Mouse (Mus musculus): ENCODE results near the gene Lct.
"Not testable (repeated sequence)": the region's sequence is repeated elsewhere in the genome, so short reads cannot be mapped to it uniquely, and the experiment has no call there.

Lct gene

DNA sequence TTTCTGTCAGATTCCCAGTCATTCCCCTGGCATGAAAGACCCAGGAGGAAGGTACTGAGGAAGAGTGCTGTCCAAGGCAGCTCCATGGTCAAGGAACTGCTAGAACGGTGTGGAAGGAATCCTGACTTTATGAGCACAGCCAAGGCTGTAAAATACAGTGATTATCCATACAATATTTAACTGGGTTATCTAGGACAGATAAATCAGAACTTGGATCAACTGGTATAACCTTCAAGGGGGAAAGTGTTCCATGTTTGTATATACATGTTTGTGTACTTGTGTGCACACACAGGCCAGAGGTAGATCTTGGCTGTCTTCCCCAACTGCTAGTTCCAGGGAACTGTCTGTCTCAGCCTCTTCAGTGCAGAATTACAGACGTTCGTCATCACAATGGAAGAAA is at the start of gene Lct:
Gene Lct (minus strand): TSS at position 101 of the 400 bp plus-strand sequence.
- DNase-seq, result no peak

DNA sequence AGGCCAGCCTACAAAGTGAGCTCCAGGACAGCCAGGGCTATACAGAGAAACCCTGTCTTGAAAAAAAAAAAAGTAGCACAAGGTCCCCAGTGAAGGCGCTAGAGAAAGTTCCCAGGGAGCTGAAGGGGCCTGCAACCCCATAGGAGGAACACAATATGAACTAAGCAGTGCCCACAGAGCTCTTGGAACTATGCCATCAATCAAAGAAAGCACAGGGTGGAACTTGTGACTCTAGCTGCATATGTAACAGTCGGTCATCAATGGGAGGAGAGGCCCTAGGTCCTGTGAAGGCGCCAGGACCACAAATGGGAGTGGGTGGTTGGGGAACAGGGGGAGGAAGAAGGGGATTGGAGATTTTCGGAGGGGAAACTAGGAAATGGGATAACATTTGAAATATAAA is 48.7 kb upstream of the Lct start:
- no peak for DNase-seq

DNA sequence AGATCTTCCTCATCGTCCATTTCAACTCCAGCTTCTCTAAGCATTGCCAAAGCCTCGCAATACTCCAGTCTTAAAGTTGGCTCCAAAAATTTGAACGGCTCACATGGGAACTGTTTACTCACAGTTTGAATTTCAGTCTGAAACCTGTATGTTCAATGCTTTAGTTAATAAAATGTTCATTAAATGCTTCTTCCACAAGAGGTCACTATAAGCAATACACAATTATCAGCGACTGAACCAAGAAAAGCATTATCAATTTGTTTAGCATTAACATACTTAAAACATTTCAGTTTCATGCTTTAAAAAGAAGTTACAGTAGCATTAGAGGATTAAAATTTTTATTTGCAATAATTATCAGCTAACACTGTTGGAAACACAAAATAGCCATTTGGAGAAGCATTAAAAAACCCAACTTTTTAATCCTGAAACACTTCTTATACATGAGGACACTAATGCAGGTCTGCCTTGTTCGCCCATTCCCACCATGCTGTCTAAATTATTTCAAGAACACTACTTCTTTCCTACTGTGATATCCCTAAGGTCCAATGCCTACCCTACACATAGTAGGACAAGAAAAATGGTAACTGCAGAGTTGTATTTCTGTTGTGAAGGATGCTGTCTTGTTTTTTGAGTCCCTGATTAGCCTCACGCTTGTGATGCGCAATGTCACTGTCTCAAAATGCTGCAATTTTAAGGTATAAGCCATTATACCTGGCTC is 44.2 kb upstream of the Lct start:
- DNase-seq, result no peak

DNA sequence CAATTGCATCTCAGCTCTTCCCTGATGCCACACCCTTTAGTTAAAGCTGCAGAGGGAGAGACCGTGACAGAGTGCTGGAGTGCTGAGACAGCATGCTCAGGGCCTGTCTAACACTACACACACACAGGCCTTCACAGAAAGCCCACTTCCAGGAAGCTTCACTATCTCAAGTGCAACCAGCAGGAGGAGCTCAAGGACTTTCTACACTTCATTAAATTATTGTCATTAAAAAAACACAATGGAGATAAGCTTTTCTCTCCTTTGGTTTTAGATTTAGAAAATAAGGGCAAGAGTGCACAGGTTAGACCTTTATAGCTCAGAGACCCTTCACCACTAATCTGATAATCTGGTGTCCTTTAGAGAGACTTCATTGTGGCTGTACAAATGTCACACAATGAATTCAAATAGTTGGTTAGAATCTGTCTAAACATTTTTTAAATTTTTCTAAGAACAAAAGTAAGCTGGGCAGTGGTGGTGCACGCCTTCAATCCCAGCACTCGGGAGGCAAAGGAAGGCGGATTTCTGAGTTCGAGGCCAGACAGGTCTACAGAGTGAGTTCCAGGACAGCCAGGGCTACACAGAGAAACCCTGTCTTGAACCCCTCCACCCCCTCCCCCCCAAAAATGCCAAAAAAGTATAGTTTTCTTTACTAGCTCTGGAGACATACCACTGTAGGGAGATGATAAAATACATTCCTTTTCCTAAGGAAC is 40.8 kb upstream of the Lct start:
- peak; percentile 23 to 69 for DNase-seq

DNA sequence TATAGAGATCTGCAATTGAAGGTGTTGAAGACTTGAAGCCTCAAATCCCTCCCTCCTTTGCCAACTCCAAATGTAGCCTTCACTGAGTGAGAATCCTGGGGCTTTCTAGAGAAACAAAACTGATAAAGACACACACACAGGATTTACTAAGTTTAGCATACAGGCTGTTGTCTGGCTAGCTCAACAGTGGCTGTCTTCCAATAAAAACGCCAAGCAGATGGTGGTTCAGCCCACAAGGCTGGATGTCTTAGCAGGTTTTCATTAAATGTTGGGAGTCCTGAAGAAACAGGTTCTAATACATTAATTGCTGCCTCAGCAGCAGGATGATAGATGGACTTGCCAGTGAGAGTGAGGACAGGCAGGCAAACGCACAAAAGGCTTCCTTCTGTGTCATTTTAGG is 32.5 kb upstream of the Lct start:
- no peak for DNase-seq

DNA sequence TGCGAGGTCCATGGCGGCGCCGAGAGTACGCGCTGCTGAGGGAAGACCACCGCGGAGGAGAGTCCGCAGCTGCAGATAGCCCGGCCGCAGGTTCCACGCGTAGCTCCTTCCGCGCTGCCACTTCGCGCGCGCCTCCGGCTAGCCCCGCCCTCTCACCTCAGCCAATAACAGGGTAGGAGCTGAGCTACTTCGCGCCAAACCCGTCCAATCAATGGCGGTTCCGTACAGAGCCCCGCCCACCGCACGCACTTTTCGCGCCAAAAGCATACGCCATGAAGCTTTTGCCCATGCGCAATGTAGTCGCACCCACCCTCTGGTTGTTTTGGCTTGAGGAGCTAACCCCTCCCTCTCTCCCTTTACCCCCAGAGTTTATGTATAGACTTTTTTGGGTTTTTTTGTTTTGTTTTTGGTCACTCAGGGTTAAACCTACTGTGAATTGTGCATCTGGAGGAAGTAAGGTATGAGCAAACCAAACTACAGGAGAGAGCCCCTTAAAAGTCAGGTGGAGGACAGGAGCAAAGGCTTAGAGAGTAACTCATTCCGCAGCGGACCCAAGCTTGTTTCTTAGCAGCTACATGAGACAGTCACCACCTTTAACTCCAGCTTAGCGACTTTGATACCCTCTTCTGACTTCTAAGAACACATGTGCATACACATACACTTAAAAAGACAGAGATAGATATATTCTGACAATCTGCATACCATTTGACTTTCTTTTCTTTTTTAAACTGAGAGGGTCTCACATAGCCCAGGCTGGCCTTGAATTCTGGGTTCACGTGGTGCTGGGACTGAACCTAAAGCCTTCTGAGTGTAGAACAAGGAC is 31.6 kb upstream of the Lct start, which contains the start of gene Mcm6:
Gene Mcm6 (minus strand): TSS at position 111 of the 823 bp plus-strand sequence.
- peak; percentile 95 to 96 for DNase-seq

DNA sequence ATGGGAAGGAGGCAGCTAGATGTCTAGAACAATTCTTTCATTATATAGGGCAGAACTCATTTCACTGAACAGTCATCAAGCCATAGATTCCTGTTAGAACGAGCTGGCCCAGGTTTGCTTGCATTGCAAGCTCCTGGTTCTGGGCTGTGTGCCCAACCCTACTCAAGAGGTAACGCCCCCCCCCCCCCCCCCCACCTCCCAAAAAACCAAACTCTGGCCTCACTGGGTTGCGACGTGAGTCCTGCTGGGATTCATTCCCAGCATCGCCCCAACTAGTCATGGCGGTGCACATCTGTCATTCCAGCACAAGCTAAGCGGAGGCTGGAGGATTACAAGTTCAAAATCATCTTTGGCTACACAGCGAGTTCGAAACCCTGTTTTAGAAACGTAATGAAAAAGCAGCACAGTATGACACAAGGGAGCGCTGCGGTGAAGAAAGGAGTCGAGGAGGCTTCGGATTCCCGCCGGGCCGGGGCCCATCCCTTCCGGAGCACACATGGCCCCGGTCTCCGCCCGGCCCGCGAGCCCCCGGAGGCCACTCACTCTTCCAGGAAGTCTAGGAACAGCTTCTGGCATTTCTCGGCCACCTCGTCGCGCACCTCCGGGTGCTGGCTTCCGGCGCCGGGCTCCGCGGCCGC is 30.9 kb upstream of the Lct start:
- DNase-seq, result peak in 1 of 2 experiments; percentile 37

DNA sequence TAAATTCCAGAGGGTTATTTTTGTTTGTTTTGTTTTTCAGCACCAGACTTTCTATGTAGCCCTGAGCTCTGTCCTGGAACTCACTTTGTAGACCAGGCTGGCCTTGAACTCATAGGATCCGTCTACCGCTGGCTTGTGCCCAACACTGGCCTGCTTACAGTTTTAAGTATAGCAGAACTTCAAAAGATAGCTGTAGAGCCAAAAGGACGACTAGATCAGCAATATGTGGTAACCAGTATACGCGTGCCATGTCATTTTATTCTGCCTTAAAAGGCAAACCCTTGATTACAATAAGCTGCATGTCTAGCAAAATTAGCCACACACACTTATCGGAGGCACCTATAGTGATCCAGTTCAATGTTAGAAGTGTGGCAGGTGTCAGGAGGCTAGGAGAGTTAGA is 30.2 kb upstream of the Lct start:
- DNase-seq, result no peak

DNA sequence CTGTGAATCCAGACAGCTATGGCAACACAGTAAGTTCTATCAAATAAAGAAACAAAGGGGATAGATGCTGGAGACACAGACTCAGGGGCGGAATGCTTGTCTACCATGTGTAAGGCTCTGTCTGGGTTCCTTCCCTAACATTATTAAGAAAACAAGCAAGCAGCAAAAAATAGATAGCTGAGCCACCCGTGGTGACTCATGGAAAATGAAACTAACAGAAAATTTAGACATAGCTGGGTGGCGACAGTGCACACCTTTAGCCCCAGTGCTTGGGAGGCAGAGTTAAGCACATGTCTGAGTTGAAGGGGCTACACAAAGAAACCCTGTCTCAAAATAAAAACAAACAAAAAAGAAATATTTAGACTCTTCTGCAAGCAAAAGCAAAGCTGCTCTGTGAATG is 29.3 kb upstream of the Lct start:
- no peak for DNase-seq

DNA sequence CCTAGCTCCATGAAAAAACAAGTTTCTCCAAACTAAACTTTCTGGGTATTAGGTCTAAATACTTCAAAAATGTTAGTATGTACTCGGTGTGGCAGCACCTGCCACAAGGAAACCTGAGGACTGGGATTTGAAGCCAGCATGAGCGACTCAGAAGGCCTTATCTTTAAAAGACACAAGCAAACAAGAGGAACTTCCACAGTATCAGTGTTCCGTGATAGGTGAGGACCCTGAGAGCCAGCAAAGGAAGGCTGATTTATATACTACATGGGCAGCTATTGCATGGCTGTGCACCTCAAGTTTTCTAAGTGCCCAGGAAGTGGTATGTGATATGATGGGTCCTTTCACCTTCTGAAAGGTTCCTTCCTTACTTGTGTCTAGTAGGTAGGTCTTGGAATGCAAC is 25.0 kb upstream of the Lct start:
- no peak for DNase-seq

DNA sequence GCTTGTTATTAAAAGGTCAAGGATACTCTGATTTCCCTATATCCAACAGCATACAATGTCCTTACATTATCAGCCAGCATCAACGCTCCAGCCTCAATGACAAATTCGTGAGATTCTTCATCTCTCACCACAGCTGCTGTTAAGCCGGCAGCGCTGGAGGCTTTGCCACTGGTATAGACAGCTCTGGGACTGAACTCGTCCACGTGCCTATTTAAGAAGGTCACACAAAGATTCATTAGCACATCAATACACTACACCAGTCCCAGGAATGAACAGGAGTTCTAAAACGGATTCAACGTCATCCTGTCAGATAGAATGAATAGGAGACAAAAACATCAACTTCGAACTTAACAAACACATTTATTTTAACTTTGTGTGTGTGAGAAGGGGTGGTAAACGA is 16.1 kb upstream of the Lct start:
- DNase-seq, result no peak

DNA sequence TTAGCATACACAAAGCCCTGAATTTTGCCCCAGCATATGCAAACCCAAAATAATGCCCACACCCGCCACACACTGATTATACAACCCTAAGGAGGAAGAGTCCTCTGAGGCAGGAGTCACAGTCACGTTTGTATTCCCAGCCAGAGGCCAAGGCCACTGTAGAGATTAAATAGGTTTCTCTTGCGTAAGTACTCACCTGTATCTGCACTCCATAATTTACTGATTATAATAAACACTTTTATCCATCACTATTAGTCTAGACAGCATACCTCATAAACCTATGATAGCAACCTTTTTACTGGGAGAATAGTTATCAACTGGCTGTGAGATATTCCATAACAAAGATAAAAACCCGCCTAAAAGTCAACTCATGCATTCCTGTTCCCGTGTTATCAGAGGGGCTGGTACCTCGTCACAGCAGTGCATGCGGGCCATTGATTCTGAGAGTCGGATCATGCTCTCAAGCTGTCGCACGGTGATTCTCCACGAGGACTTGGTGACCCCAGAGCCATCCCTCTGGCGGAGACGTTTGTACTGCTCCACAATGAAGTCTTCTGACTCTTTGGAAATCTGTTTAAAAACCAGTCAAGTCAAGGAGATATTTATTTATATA is 9.7 kb upstream of the Lct start:
- no peak for DNase-seq

DNA sequence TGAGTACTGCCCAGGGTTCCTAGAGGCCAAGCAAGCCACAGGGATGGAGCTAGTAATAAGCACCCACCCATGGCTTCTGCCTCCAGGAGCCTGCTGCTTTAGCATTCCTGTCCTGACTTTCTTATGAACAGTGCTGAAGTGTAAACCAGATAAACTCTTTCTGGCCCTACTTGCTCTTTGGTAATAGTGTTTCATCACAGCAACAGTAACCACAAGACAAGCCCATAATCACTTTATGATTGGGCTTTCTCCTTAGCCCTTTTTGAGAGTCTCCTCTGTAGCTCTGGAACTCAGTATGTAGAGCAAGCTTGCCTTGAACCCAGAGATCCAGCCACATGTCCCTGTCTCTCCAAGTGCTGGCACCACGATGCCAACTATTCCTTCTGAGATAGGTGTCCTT is 2.2 kb upstream of the Lct start:
- DNase-seq, result no peak

DNA sequence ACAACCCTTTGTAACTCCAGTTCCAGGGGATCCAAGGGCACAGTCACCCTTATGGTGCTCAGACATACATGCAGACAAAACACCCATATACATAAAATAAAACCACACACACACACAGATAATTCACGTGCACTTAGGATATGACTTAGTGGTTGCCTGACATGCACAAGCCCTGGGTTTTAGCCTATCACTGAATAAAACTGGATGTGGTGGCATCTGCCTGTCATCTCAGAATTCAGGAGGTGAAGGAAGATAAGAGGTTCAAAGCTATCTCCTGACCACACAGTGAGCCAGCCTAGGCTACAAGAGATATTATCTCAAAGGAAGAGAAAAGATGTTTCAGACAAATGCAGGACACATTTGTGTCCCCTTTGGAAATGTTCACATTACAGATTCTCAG is 953 bp downstream of the Lct start:
- DNase-seq, result no peak

DNA sequence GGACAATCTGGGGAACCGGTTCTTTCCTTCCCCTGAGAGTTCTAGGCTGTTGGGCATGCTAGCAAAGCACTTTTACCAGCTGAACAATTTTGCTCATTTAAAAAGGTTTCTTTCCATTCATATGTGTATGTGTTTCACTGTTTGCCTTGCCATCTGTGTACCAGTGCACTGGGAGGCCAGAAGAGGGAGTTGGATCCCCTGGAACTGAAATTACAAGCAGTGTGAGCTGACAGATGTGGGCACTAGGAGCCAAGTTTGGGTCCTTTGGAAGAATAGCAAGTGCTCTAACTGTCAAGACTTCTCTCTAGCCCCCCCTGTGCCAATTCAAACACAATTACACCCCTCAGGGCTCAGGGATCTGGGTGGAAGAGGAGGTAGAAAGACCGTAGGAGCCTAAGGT is 3.3 kb downstream of the Lct start:
- no peak for DNase-seq

DNA sequence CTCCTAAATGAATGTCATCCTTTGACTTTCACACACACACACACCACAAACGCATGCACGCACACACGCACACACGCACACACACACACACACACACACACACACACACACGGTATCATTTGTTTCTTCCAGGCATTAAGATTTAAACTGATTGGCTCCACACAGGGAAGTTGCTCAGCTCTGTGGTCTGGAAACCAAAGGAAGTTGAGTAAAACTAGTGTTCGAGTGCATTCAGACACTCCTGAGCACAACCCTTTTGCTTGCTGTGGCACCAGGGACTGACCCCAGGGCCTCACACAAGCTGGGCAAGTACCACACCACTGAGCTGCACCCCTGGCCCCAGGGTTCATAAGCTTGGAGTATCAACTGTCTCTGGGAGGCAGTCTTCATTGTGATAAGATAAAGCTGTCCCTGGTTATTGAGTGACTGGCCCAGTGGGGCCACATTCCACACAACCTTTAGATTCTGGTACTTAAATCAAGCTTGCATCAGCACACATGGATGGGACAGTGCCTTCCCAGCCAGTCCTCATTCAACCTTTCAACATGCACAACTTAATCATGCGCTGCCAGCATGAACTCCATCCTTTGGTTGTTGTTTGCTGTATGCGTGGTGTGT is 5.0 kb downstream of the Lct start:
- no peak for DNase-seq

DNA sequence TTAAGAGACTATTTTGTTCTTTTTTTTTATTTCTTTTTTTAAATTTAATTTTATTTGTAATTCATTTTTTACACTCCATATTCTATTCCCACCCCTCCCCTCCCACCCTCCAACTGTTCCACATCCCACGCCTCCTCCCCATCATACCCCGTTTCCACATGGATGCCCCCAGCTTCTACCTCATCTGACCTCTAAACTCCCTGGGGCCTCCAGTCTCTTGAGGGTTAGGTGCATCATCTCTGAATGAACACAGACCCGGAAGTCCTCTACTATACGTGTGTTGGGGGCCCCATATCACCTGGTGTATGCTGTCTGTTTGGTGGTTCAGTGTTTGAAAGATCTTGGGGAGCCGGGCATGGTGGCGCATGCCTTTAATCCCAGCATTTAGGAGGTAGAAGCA is 8.9 kb downstream of the Lct start:
- DNase-seq, result not testable (repeated sequence)

DNA sequence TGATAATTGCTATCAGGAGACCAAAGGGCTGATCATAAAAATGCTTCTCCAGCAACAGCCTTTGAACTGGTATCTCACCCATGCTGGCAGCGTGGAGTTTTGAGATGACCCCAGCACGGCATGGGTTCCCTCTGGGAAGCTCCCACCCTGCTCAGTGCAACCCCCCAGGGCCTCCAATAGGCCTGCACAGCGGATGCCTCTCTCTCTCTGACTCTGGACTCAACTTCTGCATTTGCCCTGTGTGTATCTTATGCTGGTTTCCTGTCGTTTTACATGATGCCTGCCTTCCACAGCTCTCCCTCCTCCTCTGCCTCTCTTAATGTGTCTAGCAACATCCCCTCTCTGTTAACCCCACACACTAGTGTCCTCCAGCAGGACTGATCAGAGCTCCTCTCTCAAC is 13.5 kb downstream of the Lct start:
- DNase-seq, result no peak

DNA sequence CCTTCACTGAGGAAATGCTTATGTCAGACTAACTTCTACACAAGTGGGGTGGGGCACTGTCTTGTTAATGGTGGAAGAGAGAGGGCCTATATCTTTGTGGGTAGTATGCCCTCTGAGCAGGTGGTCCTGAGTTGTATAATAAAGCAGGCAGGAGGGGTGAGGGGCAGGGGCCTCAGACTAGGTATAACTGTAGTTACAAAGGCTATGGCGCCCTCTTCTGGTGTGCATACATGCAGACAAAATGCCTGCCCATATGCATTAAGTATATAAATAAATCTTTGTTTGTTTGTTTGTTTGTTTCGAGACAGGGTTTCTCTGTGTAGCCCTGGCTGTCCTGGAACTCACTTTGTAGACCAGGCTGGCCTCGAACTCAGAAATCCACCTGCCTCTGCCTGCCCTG is 19.1 kb downstream of the Lct start:
- no peak for DNase-seq

DNA sequence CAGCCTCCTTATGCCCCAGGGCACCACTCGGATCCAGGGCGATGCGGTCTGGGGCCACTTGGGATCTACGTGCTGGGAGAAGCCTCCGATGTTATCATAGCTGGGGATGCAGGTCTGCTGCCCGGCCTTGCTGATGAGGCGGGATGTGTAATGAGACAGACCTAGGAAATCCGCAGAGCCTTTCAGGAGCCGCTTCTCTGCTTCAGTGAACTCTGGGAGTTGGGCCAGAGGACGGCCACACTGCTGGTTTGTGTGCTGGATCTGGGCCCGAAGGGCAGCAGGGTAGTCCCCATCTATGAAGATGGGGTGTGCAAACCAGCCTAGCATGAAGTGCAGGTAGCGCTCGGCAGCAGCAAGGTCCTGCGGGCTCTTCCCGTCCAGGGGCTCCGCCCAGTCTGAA is 24.2 kb downstream of the Lct start:
- no peak for DNase-seq

DNA sequence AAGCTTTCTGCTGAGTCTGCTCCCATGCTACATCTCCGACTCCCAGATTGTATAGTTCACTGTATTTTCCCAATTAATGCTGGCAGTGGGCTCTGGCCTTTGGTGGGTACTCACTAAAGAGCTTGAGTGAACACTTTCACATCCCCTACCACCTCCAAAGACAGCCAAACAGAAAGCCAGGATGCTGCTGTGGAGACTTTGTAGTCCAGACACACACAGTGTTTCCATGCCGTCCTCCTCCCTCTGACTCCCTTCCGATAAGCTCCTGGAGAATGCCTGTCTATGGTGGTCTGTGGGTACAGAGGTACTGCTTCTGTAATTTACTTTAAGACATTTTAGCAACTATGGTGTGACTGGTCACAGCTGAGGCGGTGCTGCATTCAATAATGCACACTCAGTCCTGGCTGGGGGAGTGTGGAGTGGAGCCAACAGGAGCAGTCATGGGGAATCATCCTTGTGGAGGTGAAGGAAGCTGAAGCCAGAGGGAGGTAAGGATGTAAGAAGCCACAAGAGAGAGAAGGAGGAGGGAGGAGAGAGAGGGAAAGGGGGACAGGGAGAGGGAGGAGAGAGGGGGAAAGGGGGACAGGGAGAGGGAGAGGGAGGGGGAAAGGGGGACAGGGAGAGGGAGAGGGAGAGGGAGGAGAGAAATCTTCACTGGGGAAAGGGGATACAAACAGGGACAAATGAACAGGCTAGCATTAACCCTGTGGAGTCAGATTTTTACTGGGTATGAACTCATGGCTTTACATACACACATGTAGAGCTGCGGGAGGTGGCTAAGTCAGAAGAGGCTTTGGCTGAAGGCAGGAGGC is 32.2 kb downstream of the Lct start:
- no peak for DNase-seq

DNA sequence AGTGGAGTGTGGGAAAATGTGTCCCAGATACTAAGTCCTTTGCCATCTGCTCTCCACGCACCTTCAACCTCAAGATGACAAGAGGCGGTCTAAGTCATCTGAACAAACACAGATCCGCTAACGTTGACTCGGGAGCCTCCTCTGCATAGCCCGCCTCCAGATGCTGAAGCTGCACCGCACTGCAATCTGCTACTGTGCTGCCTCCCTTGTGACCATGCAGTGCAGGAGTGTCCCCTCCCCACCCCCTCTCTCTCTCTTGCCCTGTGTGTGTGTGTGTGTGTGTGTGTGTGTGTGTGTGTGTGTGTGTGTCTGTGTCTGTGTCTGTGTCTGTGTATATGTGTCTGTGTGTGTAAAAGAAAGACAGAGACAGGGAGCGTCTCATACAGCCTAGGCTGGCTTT is 32.8 kb downstream of the Lct start:
- DNase-seq, result no peak
